ENCODE assay signal across 13 mouse cellular contexts in genomic region chr5:43108260-43108589, GRCm38 (mm10).
DNase-seq lines count a peak whose midpoint lies in the region; ATAC-seq and TF ChIP-seq lines count a peak whose summit lies in the region.
"Had no signal": no experiment of that assay in that cellular context is flagged by ENCODE, and none has a peak within 500 bp of the region (broad histone marks: within the 10 kb centered on the region; RNA-seq: fewer than 3 reads in every experiment).

No protein-coding gene starts in this region.

- peak; percentile 73 for ATAC-seq in hindbrain, embryonic 13.5 days (ENCODE audit: low FRiP score)
- no peak for ATAC-seq in hindbrain, embryonic 11.5 days (ENCODE audit: low FRiP score)
- ATAC-seq in forebrain, postnatal 0 days = peak; percentile 76; the same call in 1 of the 2 replicates
- ATAC-seq in erythroid progenitor cell, adult 5-6 weeks (replicated peaks; ENCODE audit: low FRiP score, poor library complexity, severe bottlenecking) = no peak
- ATAC-seq: liver, postnatal 0 days had no signal

- no peak overlapping the region for H3K27ac ChIP-seq in hindbrain, embryonic 13.5 days
- no peak overlapping the region for H3K27ac ChIP-seq in hindbrain, embryonic 11.5 days (ENCODE audit: low read depth, low read length)
- no peak overlapping the region for H3K27ac ChIP-seq in forebrain, postnatal 0 days (ENCODE audit: low read depth, low read length)
- H3K27ac ChIP-seq: kidney, embryonic 15.5 days had no signal

- peaks cover 6% of the 10 kb centered on the region; the same call in 1 of the 2 replicates for H3K4me1 ChIP-seq in hindbrain, embryonic 13.5 days (replicated peaks)
- no peaks in the 10 kb centered on the region for H3K4me1 ChIP-seq in hindbrain, embryonic 11.5 days (replicated peaks; ENCODE audit: control insufficient read depth, insufficient read depth, low read length)
- H3K4me1 ChIP-seq in forebrain, postnatal 0 days (ENCODE audit: insufficient read depth) = no peaks in the 10 kb centered on the region
- H3K4me1 ChIP-seq: kidney, embryonic 15.5 days had no signal

- no peaks in the 10 kb centered on the region for H3K9me3 ChIP-seq in hindbrain, embryonic 13.5 days
- H3K9me3 ChIP-seq in hindbrain, embryonic 11.5 days (ENCODE audit: control insufficient read depth, low read length) = no peaks in the 10 kb centered on the region
- no peaks in the 10 kb centered on the region for H3K9me3 ChIP-seq in forebrain, postnatal 0 days (ENCODE audit: low read length)
- H3K9me3 ChIP-seq: kidney, embryonic 15.5 days had no signal

- 65% methylated on average over 2 of the region's 2 CpGs for WGBS in hindbrain, embryonic 13.5 days
- WGBS in hindbrain, embryonic 11.5 days = 100% methylated on average over 2 of the region's 2 CpGs
- 44% methylated on average over 2 of the region's 2 CpGs for WGBS in forebrain, postnatal 0 days

- no peak for TF ChIP-seq CTCF in forebrain, postnatal 0 days (IDR thresholded peaks at IDR 0.05; ENCODE audit: low read depth)

- no peaks in the 10 kb centered on the region for H3K79me2 ChIP-seq in myocyte (ENCODE audit: control insufficient read depth, insufficient read depth)

- intact Hi-C loops in heart, postnatal 10 days (cut with DNase I) = no loop called here

- no peaks in the 10 kb centered on the region for H3K36me3 ChIP-seq in hindbrain, embryonic 13.5 days
- no peaks in the 10 kb centered on the region for H3K36me3 ChIP-seq in hindbrain, embryonic 11.5 days (ENCODE audit: control insufficient read depth, insufficient read depth, low read length)
- H3K36me3 ChIP-seq in forebrain, postnatal 0 days (ENCODE audit: insufficient read depth) = no peaks in the 10 kb centered on the region
- no peaks in the 10 kb centered on the region for H3K36me3 ChIP-seq in myocyte (ENCODE audit: control insufficient read depth, insufficient read depth)
- H3K36me3 ChIP-seq: kidney, embryonic 15.5 days had no signal

- no peak for TF ChIP-seq POLR2A in myocyte (IDR thresholded peaks at IDR 0.05; ENCODE audit: insufficient read length, low read depth)

- H3K9ac ChIP-seq in hindbrain, embryonic 13.5 days = no peak overlapping the region
- no peak overlapping the region for H3K9ac ChIP-seq in hindbrain, embryonic 11.5 days (ENCODE audit: low read depth, low read length)
- no peak overlapping the region for H3K9ac ChIP-seq in forebrain, postnatal 0 days
- H3K9ac ChIP-seq: kidney, embryonic 15.5 days; liver, postnatal 0 days had no signal

- H3K4me2 ChIP-seq in hindbrain, embryonic 13.5 days = no peak overlapping the region
- no peak overlapping the region for H3K4me2 ChIP-seq in hindbrain, embryonic 11.5 days (replicated peaks; ENCODE audit: low read depth, low read length)
- H3K4me2 ChIP-seq in forebrain, postnatal 0 days (ENCODE audit: low read depth) = no peak overlapping the region
- no peak overlapping the region for H3K4me2 ChIP-seq in myocyte (ENCODE audit: low read depth)
- H3K4me2 ChIP-seq: kidney, embryonic 15.5 days had no signal

- DNase-seq in hindbrain, embryonic 11.5 days (ENCODE audit: low spot score) = no peak
- DNase-seq in MN1 (ENCODE audit: low spot score) = peak; percentile 60
- no peak for DNase-seq in forebrain, postnatal 0 days
- no peak for DNase-seq in heart, postnatal 10 days
- DNase-seq: B cell, adult 2 months; cerebellum, adult 9-11 months; gastrocnemius, postnatal 14 days; liver; liver, postnatal 0 days had no signal

- no peak overlapping the region for H3ac ChIP-seq in myocyte (ENCODE audit: control insufficient read depth, insufficient read length)

- H3K4me3 ChIP-seq in hindbrain, embryonic 13.5 days = no peak overlapping the region
- no peak overlapping the region for H3K4me3 ChIP-seq in hindbrain, embryonic 11.5 days (ENCODE audit: low read depth, low read length)
- H3K4me3 ChIP-seq in forebrain, postnatal 0 days (ENCODE audit: low read depth, low read length) = no peak overlapping the region
- H3K4me3 ChIP-seq in myocyte = no peak overlapping the region
- H3K4me3 ChIP-seq: kidney, embryonic 15.5 days had no signal

- H3K27me3 ChIP-seq in hindbrain, embryonic 13.5 days = no peaks in the 10 kb centered on the region
- no peaks in the 10 kb centered on the region for H3K27me3 ChIP-seq in hindbrain, embryonic 11.5 days (ENCODE audit: control insufficient read depth, insufficient read depth, low read length)
- H3K27me3 ChIP-seq in forebrain, postnatal 0 days (ENCODE audit: insufficient read depth, low read length) = no peaks in the 10 kb centered on the region
- no peaks in the 10 kb centered on the region for H3K27me3 ChIP-seq in myocyte (ENCODE audit: control insufficient read depth, insufficient read depth, insufficient read length)
- H3K27me3 ChIP-seq: kidney, embryonic 15.5 days had no signal

TF ChIP-seq in myocyte, 11 proteins besides CTCF, POLR2A, EP300 and RAD21:
- TF ChIP-seq POLR2AphosphoS2 (IDR thresholded peaks at IDR 0.05; ENCODE audit: insufficient read length, low read depth) (no peak), MYOD1 (IDR thresholded peaks at IDR 0.05; ENCODE audit: control insufficient read depth in 1 of 3, insufficient read length in 2 of 3, low read depth in 2 of 3) (peak; percentile 41 to 96 (median 93)), TCF12 (IDR thresholded peaks at IDR 0.05; ENCODE audit: insufficient read depth, poor library complexity, severe bottlenecking) (peak; percentile 69), MYOG (IDR thresholded peaks at IDR 0.05; ENCODE audit: control insufficient read depth in 1 of 3, insufficient read depth in 1 of 3, insufficient read length in 2 of 3, low read depth in 2 of 3) (peak; percentile 49 to 96 (median 95)), TCF3 (IDR thresholded peaks at IDR 0.05; ENCODE audit: insufficient read length, low read depth) (peak; percentile 75)

Comparison
In these comparisons a context has a peak if more than half of its experiments do, and no peak if none do; other contexts are left out.
1. ATAC-seq: peak in hindbrain, embryonic 13.5 days (single experiment) and forebrain, postnatal 0 days (single experiment); none in hindbrain, embryonic 11.5 days (single experiment) and erythroid progenitor cell, adult 5-6 weeks (single experiment).